Mouse (Mus musculus): ENCODE measurements around the gene Rnf130.

Rnf130 gene

GRCm38 (mm10) chr11:50146121-50146520, 121.0 kb downstream of the Rnf130 start:
- no peak for DNase-seq

GRCm38 (mm10) chr11:50147267-50147957, 122.3 kb downstream of the Rnf130 start:
- DNase-seq, result no peak

GRCm38 (mm10) chr11:50147958-50148476, 122.9 kb downstream of the Rnf130 start:
- DNase-seq, result no peak

GRCm38 (mm10) chr11:50149200-50149599, 124.1 kb downstream of the Rnf130 start:
- DNase-seq, result peak; percentile 33

- DNase-seq, result no peak
These were observed 124.5 kb downstream of the Rnf130 start for GRCm38 (mm10) chr11:50149603-50150150.

GRCm38 (mm10) chr11:50151374-50151773, 126.2 kb downstream of the Rnf130 start:
- DNase-seq, result no peak

- DNase-seq, result no peak
These were observed 129.0 kb downstream of the Rnf130 start for GRCm38 (mm10) chr11:50154166-50154565.
